Mouse (Mus musculus): Measurements from ENCODE around the gene Bzw1. TPM values are rescaled to one million over a fixed set of nuclear protein-coding genes. Genes with fewer than 3 reads are reported as not detected.
A peak's percentile ranks its signal among the peaks of the same experiment; 100 is the strongest.

Bzw1 gene
- total RNA-seq, 2 experiments from 2014 or later, result 139 to 249 TPM

DNA sequence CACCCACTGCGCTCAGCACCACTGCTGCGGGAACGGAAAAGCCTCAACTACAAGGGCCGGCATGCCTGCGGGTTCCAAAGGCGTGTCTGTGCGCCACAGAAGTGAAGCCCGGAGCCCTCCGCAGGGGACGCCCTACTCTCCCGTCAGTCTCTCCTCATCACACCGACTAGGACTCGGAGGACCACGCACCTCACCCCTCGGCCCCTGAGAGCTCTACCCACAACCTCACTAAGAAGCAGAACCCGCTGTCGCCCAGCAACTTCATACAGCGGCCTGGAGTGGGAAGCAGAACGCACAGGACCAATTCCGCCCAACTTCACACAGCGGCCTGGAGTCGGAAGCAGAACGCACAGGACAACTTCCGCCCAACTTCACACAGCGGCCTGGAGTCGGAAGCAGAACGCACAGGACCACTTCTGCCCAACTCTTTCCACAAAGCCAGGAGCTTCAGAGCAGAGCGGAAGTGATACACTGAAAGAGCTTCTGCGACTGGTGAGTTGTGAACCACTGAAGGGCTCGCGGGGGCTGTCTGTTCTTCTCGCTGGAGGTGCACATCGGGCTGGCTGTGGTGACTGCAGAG lies 52.5 kb downstream of the Bzw1 start, which contains the start of the genes Nif3l1 and Ppil3:
TSS of gene Nif3l1 (plus strand) at position 9 of the 580 bp plus-strand sequence.
TSS of gene Ppil3 (minus strand) at position 344 of the 580 bp plus-strand sequence.
- ATAC-seq (replicated peaks; ENCODE audit: low FRiP score, low TSS enrichment, poor library complexity, severe bottlenecking), result peak; percentile 95

DNA sequence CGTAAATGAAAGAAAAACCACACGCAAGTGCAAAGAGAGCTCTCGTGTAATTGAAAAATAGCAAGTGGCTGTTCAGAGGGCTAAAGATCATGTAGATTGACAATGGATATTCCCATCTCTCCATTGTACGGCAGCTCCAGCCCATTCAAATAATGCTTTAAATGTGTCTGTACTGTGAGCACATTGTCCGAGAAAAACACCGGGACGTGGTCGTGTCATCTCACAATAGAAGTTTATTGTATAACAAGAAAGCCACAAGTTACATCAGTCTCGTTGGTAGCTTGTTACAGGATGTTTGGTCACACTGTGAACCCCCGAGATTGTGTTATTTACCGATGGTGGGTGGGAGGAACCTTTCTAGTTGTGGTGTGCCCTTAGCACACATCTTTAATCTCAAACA lies 53.2 kb downstream of the Bzw1 start:
- no peak for ATAC-seq (replicated peaks; ENCODE audit: low FRiP score, low TSS enrichment, poor library complexity, severe bottlenecking)

DNA sequence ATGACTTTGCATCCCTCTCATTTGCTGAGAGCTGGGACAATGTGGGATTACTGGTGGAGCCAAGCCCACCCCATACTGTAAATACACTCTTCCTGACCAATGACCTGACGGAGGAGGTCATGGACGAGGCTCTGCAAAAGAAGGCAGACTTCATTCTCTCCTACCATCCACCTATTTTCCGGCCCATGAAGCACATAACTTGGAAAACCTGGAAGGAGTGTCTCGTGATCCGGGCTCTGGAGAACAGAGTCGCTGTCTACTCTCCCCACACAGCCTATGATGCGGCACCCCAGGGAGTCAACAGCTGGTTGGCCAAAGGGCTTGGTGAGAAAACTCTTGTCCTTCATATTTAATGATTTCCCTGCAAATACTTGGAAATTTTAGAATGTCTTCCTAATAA lies 55.1 kb downstream of the Bzw1 start:
- ATAC-seq (replicated peaks; ENCODE audit: low FRiP score, low TSS enrichment, poor library complexity, severe bottlenecking), result no peak

GRCm38 (mm10) chr1:58448396-58448795 lies 55.7 kb downstream of the Bzw1 start:
- ATAC-seq (replicated peaks; ENCODE audit: low FRiP score, low TSS enrichment, poor library complexity, severe bottlenecking), result no peak

GRCm38 (mm10) chr1:58454316-58454715 lies 61.6 kb downstream of the Bzw1 start:
- ATAC-seq (replicated peaks; ENCODE audit: low FRiP score, low TSS enrichment, poor library complexity, severe bottlenecking), result no peak

Other genes with a start within 250 kb of the Bzw1 start
- 0.42 TPM in 1 of 2 replicates, not detected in the other for gene Aox4, start 182.5 kb upstream of the Bzw1 start, total RNA-seq (2014; fragmentation: Nextera tagmentation)
- gene Aox4, start 182.5 kb upstream of the Bzw1 start, total RNA-seq (2017), result not detected in 2 replicates
- not detected in 2 replicates for gene Aox2, start 114.6 kb upstream of the Bzw1 start, total RNA-seq (2014; fragmentation: Nextera tagmentation)
- not detected in 2 replicates for gene Aox2, start 114.6 kb upstream of the Bzw1 start, total RNA-seq (2017)
- 269 and 310 TPM in 2 replicates for gene Clk1, start 31.2 kb downstream of the Bzw1 start, total RNA-seq (2014; fragmentation: Nextera tagmentation)
- gene Clk1, start 31.2 kb downstream of the Bzw1 start, total RNA-seq (2017), result 403 and 497 TPM in 2 replicates
- 30.9 and 45.4 TPM in 2 replicates for gene Nif3l1, start 52.3 kb downstream of the Bzw1 start, total RNA-seq (2014; fragmentation: Nextera tagmentation)
- 56.8 and 79.4 TPM in 2 replicates for gene Nif3l1, start 52.3 kb downstream of the Bzw1 start, total RNA-seq (2017)
- gene Ppil3, start 52.6 kb downstream of the Bzw1 start, total RNA-seq (2014; fragmentation: Nextera tagmentation), result 96.1 and 99.1 TPM in 2 replicates
- gene Ppil3, start 52.6 kb downstream of the Bzw1 start, total RNA-seq (2017), result 86.2 and 94.3 TPM in 2 replicates
- 101 and 111 TPM in 2 replicates for gene Orc2, start 112.2 kb downstream of the Bzw1 start, total RNA-seq (2014; fragmentation: Nextera tagmentation)
- gene Orc2, start 112.2 kb downstream of the Bzw1 start, total RNA-seq (2017), result 138 and 155 TPM in 2 replicates
- gene Fam126b, start 193.4 kb downstream of the Bzw1 start, total RNA-seq (2014; fragmentation: Nextera tagmentation), result 21.1 and 25.1 TPM in 2 replicates
- gene Fam126b, start 193.4 kb downstream of the Bzw1 start, total RNA-seq (2017), result 11.3 and 17.8 TPM in 2 replicates
- gene Ndufb3, start 193.5 kb downstream of the Bzw1 start, total RNA-seq (2014; fragmentation: Nextera tagmentation), result 101 and 116 TPM in 2 replicates
- 107 and 113 TPM in 2 replicates for gene Ndufb3, start 193.5 kb downstream of the Bzw1 start, total RNA-seq (2017)